Mouse (Mus musculus) cerebellum, postnatal 10 days (tissue): ENCODE results near the gene Rere.
"Not testable (repeated sequence)": the region's sequence is repeated elsewhere in the genome, so short reads cannot be mapped to it uniquely, and the experiment has no call there.

Experiments used
- DNase-seq, 2 experiments: peaks; one replicate each; pipeline ENCODE4 v3.0.0; 2021; ENCODE audit warnings: mixed read lengths in 2 of 2

Rere gene

GRCm38 (mm10) chr4:150590621-150591282 lies 309.3 kb downstream of the Rere start:
- no peak for DNase-seq

- no peak for DNase-seq
These were observed 310.2 kb downstream of the Rere start for GRCm38 (mm10) chr4:150591602-150592001.

GRCm38 (mm10) chr4:150592087-150592486 lies 310.6 kb downstream of the Rere start:
- DNase-seq: no peak

GRCm38 (mm10) chr4:150593473-150594217 lies 312.2 kb downstream of the Rere start:
- no peak for DNase-seq

GRCm38 (mm10) chr4:150594298-150594829 lies 312.9 kb downstream of the Rere start:
- DNase-seq: no peak

GRCm38 (mm10) chr4:150595071-150595470 lies 313.6 kb downstream of the Rere start:
- DNase-seq: no peak

- DNase-seq: no peak
These were observed 314.5 kb downstream of the Rere start for GRCm38 (mm10) chr4:150595991-150596390.

- DNase-seq: peak; percentile 87 to 89
These were observed 317.2 kb downstream of the Rere start for GRCm38 (mm10) chr4:150598686-150599085.

- DNase-seq: peak; percentile 62 to 63
These were observed 317.9 kb downstream of the Rere start for GRCm38 (mm10) chr4:150599119-150599992.

- DNase-seq: not testable (repeated sequence)
These were observed 319.1 kb downstream of the Rere start for GRCm38 (mm10) chr4:150600503-150600902.

GRCm38 (mm10) chr4:150601489-150601888 lies 320.0 kb downstream of the Rere start:
- no peak for DNase-seq

- no peak for DNase-seq
These were observed 322.1 kb downstream of the Rere start for GRCm38 (mm10) chr4:150603366-150604061.

GRCm38 (mm10) chr4:150605804-150606203 lies 324.4 kb downstream of the Rere start:
- no peak for DNase-seq

GRCm38 (mm10) chr4:150606449-150607161 lies 325.2 kb downstream of the Rere start:
- DNase-seq: peak in 1 of 2 experiments; percentile 45

GRCm38 (mm10) chr4:150608670-150609069 lies 327.2 kb downstream of the Rere start:
- no peak for DNase-seq

- no peak for DNase-seq
These were observed 332.3 kb downstream of the Rere start for GRCm38 (mm10) chr4:150613715-150614114.

- DNase-seq: no peak
These were observed 334.0 kb downstream of the Rere start for GRCm38 (mm10) chr4:150615251-150616028.

- DNase-seq: peak; percentile 44 to 54
These were observed 334.6 kb downstream of the Rere start for GRCm38 (mm10) chr4:150616029-150616420.

- DNase-seq: no peak
These were observed 335.4 kb downstream of the Rere start for GRCm38 (mm10) chr4:150616841-150617240.

GRCm38 (mm10) chr4:150619011-150619410 lies 337.6 kb downstream of the Rere start:
- peak in 1 of 2 experiments; percentile 41 for DNase-seq

- DNase-seq: peak in 1 of 2 experiments; percentile 10
These were observed 341.2 kb downstream of the Rere start for GRCm38 (mm10) chr4:150622641-150623040.
